Mouse (Mus musculus): ENCODE measurements around the gene Camsap2. TPM values are rescaled to one million over a fixed set of nuclear protein-coding genes. Genes with fewer than 3 reads are reported as not detected.
A peak's percentile ranks its signal among the peaks of the same experiment; 100 is the strongest.

Camsap2 gene
- polyA plus RNA-seq, 1 experiment from 2014 or later = 23.6 TPM

GRCm38 (mm10) chr1:136333071-136333470 is 12.8 kb downstream of the Camsap2 start:
- Histone ChIP-seq H3K9me3 (ENCODE audit: control insufficient read depth, low read length) (no peaks in the 10 kb centered on the region), H3K4me3 (ENCODE audit: low read length) (no peak overlapping the region), H3K36me3 (ENCODE audit: control insufficient read depth, insufficient read depth, low read length) (no peaks in the 10 kb centered on the region), H3K4me1 (ENCODE audit: control insufficient read depth, insufficient read depth, low read depth, low read length) (peaks cover 12% of the 10 kb centered on the region), H3K4me2 (ENCODE audit: low read length) (no peak overlapping the region), H3K27ac (ENCODE audit: low read depth, low read length) (no peak overlapping the region), H3K9ac (ENCODE audit: low read depth, low read length) (no peak overlapping the region), H3K27me3 (replicated peaks; ENCODE audit: control insufficient read depth, insufficient read depth, low read length) (no peaks in the 10 kb centered on the region)
- 0 out of 2 replicates have a peak, but pooled peaks have one; percentile 9 for ATAC-seq
- WGBS = 81% methylated on average over 7 of the region's 7 CpGs

- H3K27me3 ChIP-seq (replicated peaks; ENCODE audit: control insufficient read depth, insufficient read depth, low read length) = no peaks in the 10 kb centered on the region
- peak; percentile 73; the same call in 1 of the 2 replicates for ATAC-seq
- H3K9ac ChIP-seq (ENCODE audit: low read depth, low read length) = no peak overlapping the region
- H3K4me1 ChIP-seq (ENCODE audit: control insufficient read depth, insufficient read depth, low read depth, low read length) = peaks cover 12% of the 10 kb centered on the region
- no peak overlapping the region for H3K4me2 ChIP-seq (ENCODE audit: low read length)
- H3K4me3 ChIP-seq (ENCODE audit: low read length) = no peak overlapping the region
- H3K27ac ChIP-seq (ENCODE audit: low read depth, low read length) = no peak overlapping the region
- 68% methylated on average over 4 of the region's 4 CpGs for WGBS
- H3K36me3 ChIP-seq (ENCODE audit: control insufficient read depth, insufficient read depth, low read length) = no peaks in the 10 kb centered on the region
- H3K9me3 ChIP-seq (ENCODE audit: control insufficient read depth, low read length) = no peaks in the 10 kb centered on the region
These were observed 14.1 kb downstream of the Camsap2 start for GRCm38 (mm10) chr1:136331836-136332235.

DNA sequence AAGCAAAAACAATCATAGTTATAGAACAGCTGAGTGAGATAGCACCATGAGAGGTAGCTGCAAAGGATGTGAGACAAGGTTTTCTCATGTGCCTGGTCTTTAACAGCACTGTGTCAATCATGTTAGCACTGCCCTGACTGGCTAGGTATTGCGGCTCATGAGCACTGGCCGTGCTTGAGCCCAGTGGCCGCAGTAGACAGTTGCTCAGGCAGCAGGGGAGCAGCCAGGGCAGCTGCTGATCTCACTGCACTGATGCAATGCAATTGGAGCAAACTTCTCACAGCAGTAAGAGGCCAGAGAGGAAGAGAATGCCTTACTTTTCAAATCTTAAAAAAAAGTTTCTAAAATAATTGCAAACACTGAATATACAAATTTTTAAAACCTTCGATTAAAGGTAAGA is 16.5 kb downstream of the Camsap2 start:
- Histone ChIP-seq H3K9ac (ENCODE audit: low read depth, low read length) (no peak overlapping the region), H3K27ac (ENCODE audit: low read depth, low read length) (no peak overlapping the region), H3K4me1 (ENCODE audit: control insufficient read depth, insufficient read depth, low read depth, low read length) (peaks cover 15% of the 10 kb centered on the region), H3K27me3 (replicated peaks; ENCODE audit: control insufficient read depth, insufficient read depth, low read length) (no peaks in the 10 kb centered on the region), H3K9me3 (ENCODE audit: control insufficient read depth, low read length) (no peaks in the 10 kb centered on the region), H3K4me3 (ENCODE audit: low read length) (no peak overlapping the region), H3K4me2 (ENCODE audit: low read length) (no peak overlapping the region), H3K36me3 (ENCODE audit: control insufficient read depth, insufficient read depth, low read length) (no peaks in the 10 kb centered on the region)
- 85% methylated on average over 4 of the region's 4 CpGs for WGBS
- ATAC-seq = 0 out of 2 replicates have a peak, but pooled peaks have one; percentile 35

DNA sequence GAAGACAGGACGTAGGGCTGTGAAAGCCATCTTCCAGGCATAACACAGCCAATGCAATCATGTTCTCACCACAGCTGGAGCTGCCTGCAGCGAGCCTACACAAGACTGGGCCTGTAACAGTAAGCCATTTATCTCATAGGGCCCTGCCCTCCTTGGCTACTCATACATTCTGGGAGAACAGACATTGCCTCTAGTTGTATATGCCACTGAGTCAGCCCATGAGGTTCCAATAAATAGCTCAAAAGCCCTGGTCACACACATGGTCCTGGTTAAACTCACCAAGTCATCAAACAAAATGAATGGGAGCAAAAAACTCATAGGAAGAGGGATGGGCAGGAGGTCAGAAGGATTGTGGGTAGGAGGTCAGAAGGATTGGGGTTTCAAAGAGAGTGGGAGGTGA is 17.3 kb downstream of the Camsap2 start:
- Histone ChIP-seq H3K9ac (ENCODE audit: low read depth, low read length) (no peak overlapping the region), H3K9me3 (ENCODE audit: control insufficient read depth, low read length) (no peaks in the 10 kb centered on the region), H3K4me2 (ENCODE audit: low read length) (no peak overlapping the region), H3K4me3 (ENCODE audit: low read length) (no peak overlapping the region), H3K36me3 (ENCODE audit: control insufficient read depth, insufficient read depth, low read length) (peaks cover 5% of the 10 kb centered on the region), H3K4me1 (ENCODE audit: control insufficient read depth, insufficient read depth, low read depth, low read length) (peaks cover 10% of the 10 kb centered on the region), H3K27ac (ENCODE audit: low read depth, low read length) (no peak overlapping the region), H3K27me3 (replicated peaks; ENCODE audit: control insufficient read depth, insufficient read depth, low read length) (no peaks in the 10 kb centered on the region)
- ATAC-seq = no peak
- 84% methylated on average over 2 of the region's 2 CpGs for WGBS

DNA sequence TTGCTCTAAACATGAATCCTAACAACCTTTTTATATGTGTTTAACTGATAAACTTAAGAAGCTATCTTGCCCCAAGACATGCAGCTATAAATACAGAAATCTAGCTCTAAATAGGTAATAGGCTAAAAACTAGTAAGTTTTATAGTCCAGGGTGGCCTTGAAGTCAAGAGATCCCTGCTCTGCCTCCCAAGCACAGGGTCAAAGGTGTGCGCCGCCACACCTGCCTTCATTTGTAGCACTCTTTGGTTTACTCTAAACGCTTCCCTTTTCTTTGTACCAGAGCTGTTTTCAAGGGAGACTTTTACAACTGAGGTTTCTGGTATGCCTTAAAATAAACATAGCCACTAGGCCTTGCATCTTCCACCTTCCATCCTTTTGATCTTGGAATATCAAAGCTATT is 18.3 kb downstream of the Camsap2 start:
- Histone ChIP-seq H3K27ac (ENCODE audit: low read depth, low read length) (no peak overlapping the region), H3K9ac (ENCODE audit: low read depth, low read length) (no peak overlapping the region), H3K27me3 (replicated peaks; ENCODE audit: control insufficient read depth, insufficient read depth, low read length) (no peaks in the 10 kb centered on the region), H3K4me3 (ENCODE audit: low read length) (no peak overlapping the region), H3K9me3 (ENCODE audit: control insufficient read depth, low read length) (no peaks in the 10 kb centered on the region), H3K4me2 (ENCODE audit: low read length) (no peak overlapping the region), H3K36me3 (ENCODE audit: control insufficient read depth, insufficient read depth, low read length) (peaks cover 12% of the 10 kb centered on the region), H3K4me1 (ENCODE audit: control insufficient read depth, insufficient read depth, low read depth, low read length) (peaks cover 7% of the 10 kb centered on the region)
- ATAC-seq = no peak
- 87% methylated on average over 3 of the region's 3 CpGs for WGBS

DNA sequence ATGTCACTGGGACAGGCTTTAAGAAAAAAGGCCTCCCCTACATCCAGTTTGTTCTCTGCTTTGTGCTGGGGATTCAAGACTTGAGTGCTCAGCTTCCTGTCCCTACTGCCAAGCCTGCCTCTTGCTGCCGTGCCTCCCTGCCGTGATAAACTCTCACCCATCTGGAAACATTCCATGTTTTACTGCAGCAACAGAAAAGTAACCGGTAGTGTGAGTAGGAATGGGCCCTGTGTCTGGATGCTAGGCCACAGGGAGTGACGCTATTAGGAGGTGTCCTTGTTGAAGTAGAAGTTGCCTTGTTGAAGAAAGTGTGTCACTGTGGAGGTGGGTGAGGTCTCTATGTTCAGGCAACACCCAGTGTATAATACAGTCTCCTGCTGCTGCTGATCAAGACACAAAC is 20.0 kb downstream of the Camsap2 start:
- H3K4me3 ChIP-seq (ENCODE audit: low read length) = no peak overlapping the region
- H3K9ac ChIP-seq (ENCODE audit: low read depth, low read length) = no peak overlapping the region
- 0 out of 2 replicates have a peak overlapping the region, but pooled peaks have one; percentile 8 for H3K27ac ChIP-seq (ENCODE audit: low read depth, low read length)
- H3K4me1 ChIP-seq (ENCODE audit: control insufficient read depth, insufficient read depth, low read depth, low read length) = peaks cover 7% of the 10 kb centered on the region
- ATAC-seq = peak; percentile 37
- no peaks in the 10 kb centered on the region for H3K27me3 ChIP-seq (replicated peaks; ENCODE audit: control insufficient read depth, insufficient read depth, low read length)
- no peaks in the 10 kb centered on the region for H3K9me3 ChIP-seq (ENCODE audit: control insufficient read depth, low read length)
- peaks cover 14% of the 10 kb centered on the region for H3K36me3 ChIP-seq (ENCODE audit: control insufficient read depth, insufficient read depth, low read length)
- H3K4me2 ChIP-seq (ENCODE audit: low read length) = no peak overlapping the region
- 29% methylated on average over 4 of the region's 4 CpGs for WGBS

DNA sequence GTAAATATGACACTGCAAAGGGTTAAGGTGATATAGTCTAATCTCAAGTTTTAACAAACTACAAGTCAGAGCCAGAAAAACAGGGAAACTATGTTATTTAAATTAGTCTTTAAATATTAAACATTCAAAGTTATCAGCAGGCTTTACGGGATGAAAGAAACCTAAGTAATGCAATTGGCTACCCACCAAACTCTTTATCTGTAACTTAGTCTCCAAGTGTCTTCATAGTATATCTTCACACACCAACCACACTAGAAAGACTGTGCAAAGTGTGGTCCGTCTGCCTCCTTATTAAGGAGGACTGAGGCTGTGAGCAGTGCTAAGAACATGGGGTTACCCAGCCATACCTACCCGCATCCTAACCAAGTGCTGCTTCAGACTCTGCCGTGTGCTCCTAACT is 23.6 kb downstream of the Camsap2 start:
- no peak overlapping the region for H3K9ac ChIP-seq (ENCODE audit: low read depth, low read length)
- ATAC-seq = no peak
- H3K27me3 ChIP-seq (replicated peaks; ENCODE audit: control insufficient read depth, insufficient read depth, low read length) = no peaks in the 10 kb centered on the region
- H3K27ac ChIP-seq (ENCODE audit: low read depth, low read length) = no peak overlapping the region
- no peak overlapping the region for H3K4me3 ChIP-seq (ENCODE audit: low read length)
- peaks cover 14% of the 10 kb centered on the region for H3K36me3 ChIP-seq (ENCODE audit: control insufficient read depth, insufficient read depth, low read length)
- 92% methylated on average over 4 of the region's 4 CpGs for WGBS
- H3K4me1 ChIP-seq (ENCODE audit: control insufficient read depth, insufficient read depth, low read depth, low read length) = peaks cover 7% of the 10 kb centered on the region
- no peak overlapping the region for H3K4me2 ChIP-seq (ENCODE audit: low read length)
- H3K9me3 ChIP-seq (ENCODE audit: control insufficient read depth, low read length) = no peaks in the 10 kb centered on the region

GRCm38 (mm10) chr1:136316317-136316716 is 29.6 kb downstream of the Camsap2 start:
- no peaks in the 10 kb centered on the region for H3K4me1 ChIP-seq (ENCODE audit: control insufficient read depth, insufficient read depth, low read depth, low read length)
- H3K36me3 ChIP-seq (ENCODE audit: control insufficient read depth, insufficient read depth, low read length) = no peaks in the 10 kb centered on the region
- ATAC-seq = no peak
- no peak overlapping the region for H3K4me3 ChIP-seq (ENCODE audit: low read length)
- H3K9me3 ChIP-seq (ENCODE audit: control insufficient read depth, low read length) = no peaks in the 10 kb centered on the region
- H3K4me2 ChIP-seq (ENCODE audit: low read length) = no peak overlapping the region
- no peak overlapping the region for H3K9ac ChIP-seq (ENCODE audit: low read depth, low read length)
- H3K27me3 ChIP-seq (replicated peaks; ENCODE audit: control insufficient read depth, insufficient read depth, low read length) = no peaks in the 10 kb centered on the region
- no peak overlapping the region for H3K27ac ChIP-seq (ENCODE audit: low read depth, low read length)

DNA sequence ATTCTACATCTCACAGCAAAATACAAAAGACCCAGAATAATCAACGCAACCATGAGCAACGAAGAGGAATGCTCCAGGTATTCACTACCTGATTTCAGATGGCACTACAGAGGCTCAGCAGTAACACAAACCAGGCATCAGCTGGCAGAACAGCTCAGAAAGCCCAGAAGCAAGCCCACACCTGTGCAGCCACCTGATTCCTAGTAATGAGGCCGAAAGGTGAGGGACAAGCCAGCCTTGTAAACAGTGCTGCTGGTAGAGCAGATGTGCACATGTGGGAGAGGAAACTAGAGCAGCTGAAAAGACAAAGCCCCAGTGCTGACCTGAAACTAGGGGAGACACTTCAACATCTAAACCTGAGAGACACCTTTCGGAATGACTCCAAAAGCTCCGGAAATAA is 36.7 kb downstream of the Camsap2 start:
- no peaks in the 10 kb centered on the region; the same call in 1 of the 2 replicates for H3K4me1 ChIP-seq (ENCODE audit: control insufficient read depth, insufficient read depth, low read depth, low read length)
- no peak overlapping the region for H3K4me3 ChIP-seq (ENCODE audit: low read length)
- ATAC-seq = peak; percentile 37; the same call in 1 of the 2 replicates
- no peaks in the 10 kb centered on the region for H3K27me3 ChIP-seq (replicated peaks; ENCODE audit: control insufficient read depth, insufficient read depth, low read length)
- H3K27ac ChIP-seq (ENCODE audit: low read depth, low read length) = no peak overlapping the region
- no peaks in the 10 kb centered on the region for H3K36me3 ChIP-seq (ENCODE audit: control insufficient read depth, insufficient read depth, low read length)
- H3K9ac ChIP-seq (ENCODE audit: low read depth, low read length) = no peak overlapping the region
- WGBS = 84% methylated on average over 5 of the region's 5 CpGs
- no peak overlapping the region for H3K4me2 ChIP-seq (ENCODE audit: low read length)
- no peaks in the 10 kb centered on the region for H3K9me3 ChIP-seq (ENCODE audit: control insufficient read depth, low read length)

- WGBS = 94% methylated on average over 3 of the region's 3 CpGs
- no peak for ATAC-seq
These were observed 39.5 kb downstream of the Camsap2 start for GRCm38 (mm10) chr1:136306424-136306823.

More at GRCm38 (mm10) chr1:136306424-136306823, 39.5 kb downstream of the Camsap2 start:
- no peak overlapping the region for H3K27ac ChIP-seq (ENCODE audit: low read depth, low read length)
- no peaks in the 10 kb centered on the region for H3K36me3 ChIP-seq (ENCODE audit: control insufficient read depth, insufficient read depth, low read length)
- H3K9me3 ChIP-seq (ENCODE audit: control insufficient read depth, low read length) = no peaks in the 10 kb centered on the region
- H3K4me1 ChIP-seq (ENCODE audit: control insufficient read depth, insufficient read depth, low read depth, low read length) = no peaks in the 10 kb centered on the region; the same call in 1 of the 2 replicates
- no peaks in the 10 kb centered on the region for H3K27me3 ChIP-seq (replicated peaks; ENCODE audit: control insufficient read depth, insufficient read depth, low read length)
- H3K9ac ChIP-seq (ENCODE audit: low read depth, low read length) = no peak overlapping the region
- H3K4me3 ChIP-seq (ENCODE audit: low read length) = no peak overlapping the region
- H3K4me2 ChIP-seq (ENCODE audit: low read length) = no peak overlapping the region

Data from hindbrain, embryonic 16.5 days (tissue).